Mouse (Mus musculus): ENCODE results near the gene Cadps2.

Gene Cadps2

GRCm38 (mm10) chr6:23569686-23570085 lies 269.5 kb downstream of the Cadps2 start:
- DNase-seq (ENCODE audit: extremely low spot score, low read depth, low spot score): no peak

- DNase-seq (ENCODE audit: extremely low spot score, low read depth, low spot score): no peak
Observed at GRCm38 (mm10) chr6:23568688-23569087, 270.5 kb downstream of the Cadps2 start.

GRCm38 (mm10) chr6:23567651-23568050 lies 271.6 kb downstream of the Cadps2 start:
- no peak for DNase-seq (ENCODE audit: extremely low spot score, low read depth, low spot score)

GRCm38 (mm10) chr6:23549874-23550273 lies 289.3 kb downstream of the Cadps2 start:
- no peak for DNase-seq (ENCODE audit: extremely low spot score, low read depth, low spot score)

GRCm38 (mm10) chr6:23523710-23524109 lies 315.5 kb downstream of the Cadps2 start:
- no peak for DNase-seq (ENCODE audit: extremely low spot score, low read depth, low spot score)

- no peak for DNase-seq (ENCODE audit: extremely low spot score, low read depth, low spot score)
Observed at GRCm38 (mm10) chr6:23522556-23522955, 316.7 kb downstream of the Cadps2 start.

GRCm38 (mm10) chr6:23498611-23499010 lies 340.6 kb downstream of the Cadps2 start:
- DNase-seq (ENCODE audit: extremely low spot score, low read depth, low spot score): no peak

GRCm38 (mm10) chr6:23491804-23492203 lies 347.4 kb downstream of the Cadps2 start:
- DNase-seq (ENCODE audit: extremely low spot score, low read depth, low spot score): no peak

- DNase-seq (ENCODE audit: extremely low spot score, low read depth, low spot score): no peak
Observed at GRCm38 (mm10) chr6:23490431-23490830, 348.8 kb downstream of the Cadps2 start.

GRCm38 (mm10) chr6:23489046-23489445 lies 350.2 kb downstream of the Cadps2 start:
- DNase-seq (ENCODE audit: extremely low spot score, low read depth, low spot score): no peak

GRCm38 (mm10) chr6:23472686-23473085 lies 366.5 kb downstream of the Cadps2 start:
- no peak for DNase-seq (ENCODE audit: extremely low spot score, low read depth, low spot score)

GRCm38 (mm10) chr6:23471830-23472229 lies 367.4 kb downstream of the Cadps2 start:
- DNase-seq (ENCODE audit: extremely low spot score, low read depth, low spot score): no peak

GRCm38 (mm10) chr6:23467885-23468284 lies 371.3 kb downstream of the Cadps2 start:
- no peak for DNase-seq (ENCODE audit: extremely low spot score, low read depth, low spot score)

- DNase-seq (ENCODE audit: extremely low spot score, low read depth, low spot score): peak; percentile 31
Observed at GRCm38 (mm10) chr6:23462600-23463280, 376.5 kb downstream of the Cadps2 start.

- DNase-seq (ENCODE audit: extremely low spot score, low read depth, low spot score): peak; percentile 61
Observed at GRCm38 (mm10) chr6:23457748-23458147, 381.5 kb downstream of the Cadps2 start.

- no peak for DNase-seq (ENCODE audit: extremely low spot score, low read depth, low spot score)
Observed at GRCm38 (mm10) chr6:23453907-23454306, 385.3 kb downstream of the Cadps2 start.

- DNase-seq (ENCODE audit: extremely low spot score, low read depth, low spot score): no peak
Observed at GRCm38 (mm10) chr6:23439897-23440296, 399.3 kb downstream of the Cadps2 start.

- no peak for DNase-seq (ENCODE audit: extremely low spot score, low read depth, low spot score)
Observed at GRCm38 (mm10) chr6:23410256-23411049, 428.8 kb downstream of the Cadps2 start.

GRCm38 (mm10) chr6:23394131-23394530 lies 445.1 kb downstream of the Cadps2 start:
- DNase-seq (ENCODE audit: extremely low spot score, low read depth, low spot score): no peak

- DNase-seq (ENCODE audit: extremely low spot score, low read depth, low spot score): no peak
Observed at GRCm38 (mm10) chr6:23392711-23393110, 446.5 kb downstream of the Cadps2 start.

- no peak for DNase-seq (ENCODE audit: extremely low spot score, low read depth, low spot score)
Observed at GRCm38 (mm10) chr6:23386711-23387110, 452.5 kb downstream of the Cadps2 start.

GRCm38 (mm10) chr6:23383004-23383347 lies 456.2 kb downstream of the Cadps2 start:
- no peak for DNase-seq (ENCODE audit: extremely low spot score, low read depth, low spot score)
